ENCODE assay signal across 20 mouse cellular contexts in genomic region chr17:51635913-51636312, GRCm38 (mm10).
DNase-seq lines count a peak whose midpoint lies in the region; TF ChIP-seq lines count a peak whose summit lies in the region.
"Had no signal": no experiment of that assay in that cellular context is flagged by ENCODE, and none has a peak within 500 bp of the region (broad histone marks: within the 10 kb centered on the region; RNA-seq: fewer than 3 reads in every experiment).

No protein-coding gene starts in this region.

- TF ChIP-seq POLR2A in cerebellum, adult 2 months (IDR thresholded peaks at IDR 0.05; ENCODE audit: borderline replicate concordance, insufficient read depth, low read length), result no peak

- H3K27ac ChIP-seq in cerebellum, adult 2 months (ENCODE audit: insufficient read depth, low read length), result no peak overlapping the region
- H3K27ac ChIP-seq: heart, embryonic 15.5 days; hindbrain, embryonic 10.5 days; hindbrain, embryonic 13.5 days; hindbrain, postnatal 0 days had no signal

- TF ChIP-seq CTCF in cerebellum, adult 2 months (IDR thresholded peaks at IDR 0.05; ENCODE audit: borderline replicate concordance, insufficient read depth, low read depth, low read length), result no peak

- H3K27me3 ChIP-seq in cerebellum, adult 2 months (ENCODE audit: control insufficient read depth, insufficient read depth, low read length), result no peaks in the 10 kb centered on the region
- H3K27me3 ChIP-seq: heart, embryonic 12.5 days; heart, embryonic 15.5 days; hindbrain, embryonic 13.5 days had no signal

- no peak overlapping the region for H3K4me3 ChIP-seq in cerebellum, adult 2 months (replicated peaks; ENCODE audit: insufficient read depth, low read depth, low read length)
- H3K4me3 ChIP-seq: heart, embryonic 12.5 days; heart, embryonic 15.5 days; hindbrain, embryonic 10.5 days; hindbrain, embryonic 13.5 days had no signal

- WGBS in cerebellum, adult 2 months, result 94% methylated on average over 4 of the region's 4 CpGs

- peak; percentile 21 to 55 for DNase-seq in frontal cortex, adult 2 months (ENCODE audit: extremely low spot score in 1 of 2, low spot score in 1 of 2)
- DNase-seq in frontal cortex, postnatal 10 days (ENCODE audit: low spot score in 2 of 2), result no peak
- DNase-seq in right cerebral cortex, adult 18-20 months, result peak; percentile 35
- DNase-seq in right cerebral cortex, postnatal 4 days, result no peak
- DNase-seq in right cerebral cortex, postnatal 14 days, result peak; percentile 22
- no peak for DNase-seq in cerebellum, adult 2 months
- DNase-seq: adrenal gland, adult 2 months; adrenal gland, postnatal 14 days; cerebellum, adult 11-12 months; cerebellum, adult 9-10 months; cerebellum, postnatal 14 days; gastrocnemius, postnatal 10 days; gastrocnemius, postnatal 36 days; heart, postnatal 10 days; heart, postnatal 36 days had no signal

- no peaks in the 10 kb centered on the region for H3K4me1 ChIP-seq in cerebellum, adult 2 months (ENCODE audit: control insufficient read depth, insufficient read depth, low read length)
- H3K4me1 ChIP-seq: heart, embryonic 12.5 days; heart, embryonic 15.5 days; hindbrain, embryonic 10.5 days; hindbrain, embryonic 13.5 days had no signal

Comparison
In these comparisons a context has a peak if more than half of its experiments do, and no peak if none do; other contexts are left out.
1. DNase-seq: peak in frontal cortex, adult 2 months (2 of 2), right cerebral cortex, adult 18-20 months (single experiment) and right cerebral cortex, postnatal 14 days (single experiment); none in frontal cortex, postnatal 10 days (0 of 2), right cerebral cortex, postnatal 4 days (single experiment) and cerebellum, adult 2 months (0 of 2).